Mouse (Mus musculus): ENCODE measurements around the gene Plscr3. TPM values are rescaled to one million over a fixed set of nuclear protein-coding genes. Genes with fewer than 3 reads are reported as not detected.

The Plscr3 gene
- polyA plus RNA-seq, 1 experiment from 2014 or later: 105 TPM

- peak overlapping the region; percentile 49 for H3K9ac ChIP-seq
- 6% methylated on average over 45 of the region's 48 CpGs for WGBS
Measured at GRCm38 (mm10) chr11:69834001-69834549, 12.1 kb upstream of the Plscr3 start.

GRCm38 (mm10) chr11:69835326-69835965 is 10.7 kb upstream of the Plscr3 start:
- peaks cover 48% of the 10 kb centered on the region for H3K4me1 ChIP-seq
- 10% methylated on average over 9 of the region's 9 CpGs for WGBS

More at GRCm38 (mm10) chr11:69834001-69834549, 12.1 kb upstream of the Plscr3 start:
- H3K4me3 ChIP-seq (replicated peaks): peak overlapping the region; percentile 74
- peaks cover 47% of the 10 kb centered on the region for H3K4me1 ChIP-seq
- H3K27me3 ChIP-seq: peaks cover 18% of the 10 kb centered on the region
- no peaks in the 10 kb centered on the region for H3K9me3 ChIP-seq (replicated peaks)
- no peak for ATAC-seq (replicated peaks; ENCODE audit: low FRiP score)
- H3K36me3 ChIP-seq: peaks cover 25% of the 10 kb centered on the region; the same call in 1 of the 2 replicates
- H3K4me2 ChIP-seq: peak overlapping the region; percentile 97
- H3K27ac ChIP-seq: peak overlapping the region; percentile 48; the same call in 1 of the 2 replicates

GRCm38 (mm10) chr11:69835966-69836335 is 10.2 kb upstream of the Plscr3 start:
- Histone ChIP-seq H3K9ac (no peak overlapping the region), H3K9me3 (replicated peaks) (no peaks in the 10 kb centered on the region), H3K27me3 (peaks cover 18% of the 10 kb centered on the region), H3K36me3 (peaks cover 25% of the 10 kb centered on the region; the same call in 1 of the 2 replicates), H3K4me1 (peaks cover 48% of the 10 kb centered on the region), H3K4me2 (peak overlapping the region; percentile 97), H3K4me3 (replicated peaks) (peak overlapping the region; percentile 74), H3K27ac (no peak overlapping the region)
- WGBS: 6% methylated on average over 4 of the region's 4 CpGs
- no peak for ATAC-seq (replicated peaks; ENCODE audit: low FRiP score)

More at GRCm38 (mm10) chr11:69835326-69835965, 10.7 kb upstream of the Plscr3 start:
- Histone ChIP-seq H3K9me3 (replicated peaks) (no peaks in the 10 kb centered on the region), H3K27ac (no peak overlapping the region), H3K27me3 (peaks cover 18% of the 10 kb centered on the region), H3K4me3 (replicated peaks) (peak overlapping the region; percentile 74), H3K36me3 (peaks cover 29% of the 10 kb centered on the region; the same call in 1 of the 2 replicates), H3K4me2 (peak overlapping the region; percentile 97), H3K9ac (0 out of 2 replicates have a peak overlapping the region, but pooled peaks have one; percentile 3)
- ATAC-seq (replicated peaks; ENCODE audit: low FRiP score): no peak

- peak overlapping the region; percentile 74 for H3K4me3 ChIP-seq (replicated peaks)
- under 1% methylated on average over 46 of the region's 52 CpGs for WGBS
- H3K9ac ChIP-seq: peak overlapping the region; percentile 77
- H3K36me3 ChIP-seq: peaks cover 21% of the 10 kb centered on the region; the same call in 1 of the 2 replicates
- H3K27ac ChIP-seq: peak overlapping the region; percentile 90
- peak; percentile 1 for ATAC-seq (replicated peaks; ENCODE audit: low FRiP score)
- peaks cover 48% of the 10 kb centered on the region for H3K4me1 ChIP-seq
- peak overlapping the region; percentile 97 for H3K4me2 ChIP-seq
- H3K9me3 ChIP-seq (replicated peaks): no peaks in the 10 kb centered on the region
- H3K27me3 ChIP-seq: peaks cover 18% of the 10 kb centered on the region
Measured at GRCm38 (mm10) chr11:69836703-69837576, 9.2 kb upstream of the Plscr3 start.

DNA sequence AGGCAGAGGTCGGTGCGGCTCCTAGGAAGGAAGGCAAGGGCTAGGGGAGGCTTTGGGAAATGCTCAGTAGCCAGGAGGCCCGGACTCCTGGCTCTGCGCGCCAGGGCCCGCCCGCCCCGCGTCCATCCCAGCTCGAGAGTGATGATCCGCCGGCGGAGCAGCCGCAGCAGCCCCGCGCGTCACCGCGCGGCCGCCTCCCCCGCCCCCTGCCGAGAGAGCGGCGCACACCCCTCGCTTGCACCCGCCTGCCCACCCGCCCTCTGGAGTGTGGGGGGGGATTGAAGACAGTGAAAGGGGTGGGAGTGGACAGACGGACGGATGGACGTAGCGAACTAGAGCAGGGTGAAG is 8.6 kb upstream of the Plscr3 start, which contains the start of gene Nlgn2:
Nlgn2 (minus strand) TSS at position 181 of the 348 bp plus-strand sequence.
- Histone ChIP-seq H3K4me1 (peaks cover 48% of the 10 kb centered on the region), H3K4me3 (replicated peaks) (peak within 1 kb of the TSS; percentile 74), H3K9ac (peak within 1 kb of the TSS; percentile 77), H3K4me2 (peak within 1 kb of the TSS; percentile 97), H3K27ac (peak within 1 kb of the TSS; percentile 90), H3K27me3 (peaks cover 18% of the 10 kb centered on the region), H3K9me3 (replicated peaks) (no peaks in the 10 kb centered on the region), H3K36me3 (peaks cover 15% of the 10 kb centered on the region; the same call in 1 of the 2 replicates)
- ATAC-seq (replicated peaks; ENCODE audit: low FRiP score): no peak; the same call in 1 of the 2 replicates
- under 1% methylated on average over 31 of the region's 32 CpGs for WGBS

- no peaks in the 10 kb centered on the region for H3K9me3 ChIP-seq (replicated peaks)
- H3K27me3 ChIP-seq: peaks cover 18% of the 10 kb centered on the region
- under 1% methylated on average over 34 of the region's 34 CpGs for WGBS
- H3K9ac ChIP-seq: peak within 1 kb of the TSS; percentile 77
- H3K4me1 ChIP-seq: peaks cover 48% of the 10 kb centered on the region
- H3K27ac ChIP-seq: peak within 1 kb of the TSS; percentile 90
- peak within 1 kb of the TSS; percentile 74 for H3K4me3 ChIP-seq (replicated peaks)
- H3K4me2 ChIP-seq: peak within 1 kb of the TSS; percentile 97
- H3K36me3 ChIP-seq: 0 out of 2 replicates have a peak, but pooled peaks cover 9% of the 10 kb centered on the region
- ATAC-seq (replicated peaks; ENCODE audit: low FRiP score): peak; percentile 93
Measured at GRCm38 (mm10) chr11:69837952-69838713, 8.0 kb upstream of the Plscr3 start, which contains the start of gene Tmem256. TSS of gene Tmem256 (plus strand) at chr11:69838514.

GRCm38 (mm10) chr11:69838714-69839104 is 7.5 kb upstream of the Plscr3 start:
- Histone ChIP-seq H3K27me3 (peaks cover 17% of the 10 kb centered on the region), H3K9ac (peak overlapping the region; percentile 61), H3K4me1 (peaks cover 46% of the 10 kb centered on the region), H3K36me3 (0 out of 2 replicates have a peak, but pooled peaks cover 7% of the 10 kb centered on the region), H3K4me3 (replicated peaks) (peak overlapping the region; percentile 74), H3K4me2 (peak overlapping the region; percentile 97), H3K9me3 (replicated peaks) (no peaks in the 10 kb centered on the region), H3K27ac (peak overlapping the region; percentile 90)
- 2% methylated on average over 7 of the region's 7 CpGs for WGBS
- ATAC-seq (replicated peaks; ENCODE audit: low FRiP score): no peak

DNA sequence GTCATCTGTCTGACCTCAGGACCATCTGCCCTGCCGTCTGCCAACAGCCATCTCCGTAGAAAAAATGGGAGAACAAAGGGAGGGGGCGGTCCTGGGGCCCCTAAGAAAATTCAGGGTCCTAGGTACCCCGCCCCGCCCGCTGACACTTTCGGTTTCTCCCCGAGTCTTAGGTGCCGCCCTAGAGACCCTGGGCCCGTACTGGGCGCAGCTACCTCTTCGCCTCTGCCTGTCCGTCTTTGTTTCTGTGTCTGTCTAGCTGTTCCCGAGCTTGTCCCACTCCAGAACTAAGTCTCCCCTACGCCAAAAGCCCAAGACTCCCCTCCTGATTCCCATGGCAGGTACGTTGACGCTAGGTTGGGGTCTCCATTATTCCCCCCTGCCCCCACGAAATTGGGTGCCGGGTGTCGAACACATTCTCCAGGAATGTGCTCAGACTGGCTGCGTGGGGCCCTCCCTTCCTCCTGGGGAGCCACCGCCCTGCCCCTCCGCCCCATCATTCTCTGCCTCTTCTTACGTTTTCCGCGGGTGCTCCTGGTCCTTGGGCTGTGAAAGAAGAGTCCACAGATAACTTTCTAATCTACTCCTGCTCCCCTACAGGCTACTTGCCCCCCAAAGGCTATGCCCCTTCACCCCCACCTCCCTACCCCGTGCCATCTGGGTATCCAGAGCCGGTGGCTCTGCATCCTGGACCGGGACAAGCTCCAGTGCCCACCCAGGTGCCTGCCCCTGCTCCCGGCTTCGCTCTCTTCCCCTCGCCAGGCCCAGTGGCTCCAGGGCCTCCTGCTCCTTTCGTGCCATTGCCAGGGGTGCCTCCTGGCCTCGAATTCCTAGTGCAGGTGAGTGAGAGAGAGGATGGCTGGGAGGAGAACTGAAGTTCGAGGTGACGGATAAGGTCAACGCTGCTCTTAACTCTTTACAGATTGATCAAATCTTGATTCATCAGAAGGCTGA is 837 bp downstream of the Plscr3 start:
- peaks cover 44% of the 10 kb centered on the region for H3K36me3 ChIP-seq
- peaks cover 30% of the 10 kb centered on the region for H3K4me1 ChIP-seq
- H3K27ac ChIP-seq: peak overlapping the region; percentile 99
- H3K27me3 ChIP-seq: no peaks in the 10 kb centered on the region
- ATAC-seq (replicated peaks; ENCODE audit: low FRiP score): peak; percentile 70
- H3K9me3 ChIP-seq (replicated peaks): no peaks in the 10 kb centered on the region
- H3K9ac ChIP-seq: peak overlapping the region; percentile 83
- WGBS: 9% methylated on average over 37 of the region's 37 CpGs
- H3K4me3 ChIP-seq (replicated peaks): peak overlapping the region; percentile 78
- H3K4me2 ChIP-seq: peak overlapping the region; percentile 88

DNA sequence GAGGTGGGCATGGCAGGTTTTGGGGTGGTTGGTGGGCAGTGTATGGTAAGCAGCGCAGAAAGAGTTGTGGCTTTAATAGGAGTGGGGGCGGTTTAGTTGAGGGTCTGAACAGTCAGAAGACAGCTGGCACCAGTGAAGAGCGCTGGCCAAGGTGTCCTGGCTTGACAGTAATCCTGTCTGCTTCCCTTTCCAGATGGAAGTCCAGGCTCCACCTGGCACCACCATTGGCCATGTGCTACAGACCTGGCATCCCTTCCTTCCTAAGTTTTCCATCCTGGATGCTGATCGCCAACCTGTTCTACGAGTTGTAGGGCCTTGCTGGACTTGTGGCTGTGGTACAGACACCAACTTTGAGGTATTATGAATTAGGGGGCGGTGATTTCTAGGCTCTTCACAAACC is 1.8 kb downstream of the Plscr3 start:
- H3K27me3 ChIP-seq: no peaks in the 10 kb centered on the region
- no peak overlapping the region for H3K27ac ChIP-seq
- H3K9ac ChIP-seq: no peak overlapping the region
- ATAC-seq (replicated peaks; ENCODE audit: low FRiP score): no peak
- WGBS: 94% methylated on average over 6 of the region's 6 CpGs
- H3K9me3 ChIP-seq (replicated peaks): no peaks in the 10 kb centered on the region
- peak overlapping the region; percentile 88; the same call in 1 of the 2 replicates for H3K4me2 ChIP-seq
- peak overlapping the region; percentile 78; the same call in 1 of the 2 replicates for H3K4me3 ChIP-seq (replicated peaks)
- peaks cover 32% of the 10 kb centered on the region for H3K4me1 ChIP-seq
- peaks cover 52% of the 10 kb centered on the region for H3K36me3 ChIP-seq

DNA sequence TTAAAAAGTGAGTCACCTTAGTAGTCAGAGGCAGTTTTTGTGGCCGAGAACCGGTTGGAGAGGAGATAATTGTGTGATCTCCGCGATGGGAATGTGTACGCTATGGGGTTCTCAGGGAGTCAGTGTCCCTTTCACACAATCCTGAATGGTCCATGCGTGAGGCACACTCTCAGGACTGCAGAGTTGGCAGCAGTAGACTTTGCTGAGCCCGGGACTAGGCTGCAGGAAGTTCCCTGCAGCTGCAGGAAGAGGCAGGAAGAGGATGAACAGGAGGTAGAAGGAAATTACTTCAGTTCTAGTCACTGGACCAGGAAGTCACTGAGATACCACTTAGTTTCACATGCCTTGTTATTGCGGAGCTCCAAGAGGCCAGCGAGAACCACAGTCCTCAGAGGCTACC is 3.0 kb downstream of the Plscr3 start:
- WGBS: 89% methylated on average over 9 of the region's 9 CpGs
- no peak overlapping the region for H3K4me2 ChIP-seq
- ATAC-seq (replicated peaks; ENCODE audit: low FRiP score): no peak
- peaks cover 37% of the 10 kb centered on the region for H3K4me1 ChIP-seq
- no peaks in the 10 kb centered on the region for H3K9me3 ChIP-seq (replicated peaks)
- no peak overlapping the region for H3K9ac ChIP-seq
- H3K27me3 ChIP-seq: no peaks in the 10 kb centered on the region
- H3K27ac ChIP-seq: peak overlapping the region; percentile 56; the same call in 1 of the 2 replicates
- H3K4me3 ChIP-seq (replicated peaks): no peak overlapping the region
- peaks cover 52% of the 10 kb centered on the region for H3K36me3 ChIP-seq
